Mouse (Mus musculus): Measurements from ENCODE around the gene Ubl5.

GRCm38 (mm10) chr9:20657546-20657945 lies 14.9 kb downstream of the Ubl5 start:
- TF ChIP-seq CTCF (IDR thresholded peaks at IDR 0.05; ENCODE audit: borderline replicate concordance, insufficient read depth, low read length) (no peak), POLR2A (IDR thresholded peaks at IDR 0.05; ENCODE audit: low read depth, low read length) (no peak)

All from embryonic fibroblast, embryonic 13.5 days (primary cell).